Mouse (Mus musculus): ENCODE measurements around the gene Tex35. TPM values are rescaled to one million over a fixed set of nuclear protein-coding genes. Genes with fewer than 3 reads are reported as not detected.

The Tex35 gene
- polyA plus RNA-seq, 1 experiment, result not detected

- Histone ChIP-seq H3K4me3 (replicated peaks) (no peak overlapping the region), H3K36me3 (ENCODE audit: control insufficient read depth) (no peaks in the 10 kb centered on the region), H3K9me3 (ENCODE audit: control insufficient read depth, low read length) (no peaks in the 10 kb centered on the region), H3K4me1 (ENCODE audit: control insufficient read depth) (peaks cover 14% of the 10 kb centered on the region), H3K27me3 (ENCODE audit: control insufficient read depth) (no peaks in the 10 kb centered on the region)
- TF ChIP-seq TAL1 (IDR thresholded peaks at IDR 0.05; ENCODE audit: low read length) (no peak), GATA1 (IDR thresholded peaks at IDR 0.05; ENCODE audit: low read length) (no peak)
Measured at GRCm38 (mm10) chr1:157076257-157076656, 32.2 kb downstream of the Tex35 start.

- no peaks in the 10 kb centered on the region for H3K9me3 ChIP-seq (ENCODE audit: control insufficient read depth, low read length)
- H3K36me3 ChIP-seq (ENCODE audit: control insufficient read depth), result no peaks in the 10 kb centered on the region
- H3K4me3 ChIP-seq (replicated peaks), result no peak overlapping the region
- no peaks in the 10 kb centered on the region for H3K27me3 ChIP-seq (ENCODE audit: control insufficient read depth)
- peaks cover 14% of the 10 kb centered on the region for H3K4me1 ChIP-seq (ENCODE audit: control insufficient read depth)
- TF ChIP-seq GATA1 (IDR thresholded peaks at IDR 0.05; ENCODE audit: low read length), result no peak
- no peak for TF ChIP-seq TAL1 (IDR thresholded peaks at IDR 0.05; ENCODE audit: low read length)
Measured at GRCm38 (mm10) chr1:157074937-157075336, 33.5 kb downstream of the Tex35 start.

DNA sequence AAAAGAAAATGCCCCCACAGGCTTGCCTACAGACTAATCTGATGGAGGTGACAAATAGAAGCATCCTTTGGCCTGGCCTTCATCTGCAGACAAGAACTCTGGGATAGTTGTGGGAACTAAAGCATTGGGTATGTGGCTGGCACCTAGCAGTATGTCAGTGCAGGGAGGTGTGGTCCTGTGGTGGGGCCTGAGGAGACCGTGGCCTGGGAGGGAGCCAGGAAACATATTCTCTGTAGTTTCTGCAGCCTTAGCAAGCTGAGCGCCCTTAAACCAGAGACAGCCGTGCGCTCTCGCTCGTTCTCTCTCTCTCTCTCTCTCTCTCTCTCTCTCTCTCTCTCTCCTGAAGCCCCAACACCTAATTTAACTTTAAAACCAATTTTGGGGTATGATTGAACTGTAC lies 34.1 kb downstream of the Tex35 start:
- no peaks in the 10 kb centered on the region for H3K27me3 ChIP-seq (ENCODE audit: control insufficient read depth)
- H3K4me1 ChIP-seq (ENCODE audit: control insufficient read depth), result peaks cover 14% of the 10 kb centered on the region
- TF ChIP-seq TAL1 (IDR thresholded peaks at IDR 0.05; ENCODE audit: low read length), result no peak
- no peak for TF ChIP-seq GATA1 (IDR thresholded peaks at IDR 0.05; ENCODE audit: low read length)
- no peaks in the 10 kb centered on the region for H3K9me3 ChIP-seq (ENCODE audit: control insufficient read depth, low read length)
- H3K4me3 ChIP-seq (replicated peaks), result no peak overlapping the region
- no peaks in the 10 kb centered on the region for H3K36me3 ChIP-seq (ENCODE audit: control insufficient read depth)

DNA sequence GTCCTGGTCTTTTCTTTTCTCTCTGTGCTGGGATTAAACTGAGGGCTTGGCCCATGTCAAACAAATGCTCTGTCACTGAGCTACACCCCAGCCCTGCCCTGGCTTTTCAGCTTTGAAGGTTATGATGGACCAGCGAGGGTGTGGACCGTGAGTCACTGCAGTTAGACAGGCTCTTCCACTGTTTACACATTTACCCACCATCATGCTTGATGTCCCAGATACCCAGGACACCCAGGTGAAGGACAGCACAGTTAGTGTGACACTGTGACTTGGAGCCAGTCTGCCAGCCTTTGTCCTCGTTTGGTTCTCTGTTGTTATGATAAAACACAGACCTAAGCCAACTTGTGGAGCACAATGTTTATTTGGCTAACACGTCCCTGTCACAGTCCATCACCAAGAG lies 34.9 kb downstream of the Tex35 start:
- H3K4me1 ChIP-seq (ENCODE audit: control insufficient read depth), result peaks cover 14% of the 10 kb centered on the region
- TF ChIP-seq GATA1 (IDR thresholded peaks at IDR 0.05; ENCODE audit: low read length) (no peak), TAL1 (IDR thresholded peaks at IDR 0.05; ENCODE audit: low read length) (no peak)
- no peaks in the 10 kb centered on the region for H3K36me3 ChIP-seq (ENCODE audit: control insufficient read depth)

DNA sequence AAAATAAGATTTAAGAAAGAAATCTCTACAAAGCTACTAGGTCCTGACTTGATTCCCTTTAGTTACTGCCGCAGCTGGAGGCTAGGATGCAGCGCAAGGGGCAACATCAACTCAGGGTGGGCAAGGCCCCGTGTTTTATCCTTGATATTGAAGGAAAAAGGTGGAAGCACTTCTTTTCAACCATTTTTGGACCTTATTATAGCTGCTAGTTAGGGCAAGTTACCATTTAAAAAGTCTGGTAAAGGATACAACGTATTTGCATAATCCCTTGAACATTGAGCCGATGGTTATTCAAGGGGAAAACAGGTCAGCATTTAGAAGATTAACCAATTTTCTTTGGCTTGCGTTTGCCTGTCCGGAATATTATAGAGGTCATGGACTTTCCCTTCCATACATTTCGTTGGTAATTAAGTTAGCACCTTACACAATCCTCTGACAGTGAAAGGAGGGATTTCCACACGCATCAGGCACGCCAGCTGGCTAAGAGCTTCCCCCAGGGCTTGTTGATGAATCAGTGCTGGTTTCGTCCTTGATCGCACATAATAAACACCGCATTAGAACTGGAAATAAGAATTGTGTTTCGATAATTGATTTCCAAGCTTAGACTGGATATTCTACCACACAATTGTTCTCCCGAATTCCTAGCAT lies 39.2 kb downstream of the Tex35 start:
- Histone ChIP-seq H3K27me3 (ENCODE audit: control insufficient read depth) (no peaks in the 10 kb centered on the region), H3K4me1 (ENCODE audit: control insufficient read depth) (no peaks in the 10 kb centered on the region), H3K36me3 (ENCODE audit: control insufficient read depth) (no peaks in the 10 kb centered on the region), H3K9me3 (ENCODE audit: control insufficient read depth, low read length) (no peaks in the 10 kb centered on the region), H3K4me3 (replicated peaks) (no peak overlapping the region)
- TF ChIP-seq GATA1 (IDR thresholded peaks at IDR 0.05; ENCODE audit: low read length) (no peak), TAL1 (IDR thresholded peaks at IDR 0.05; ENCODE audit: low read length) (no peak)

More for the DNA sequence above, 34.9 kb downstream of the Tex35 start:
- Histone ChIP-seq H3K9me3 (ENCODE audit: control insufficient read depth, low read length) (no peaks in the 10 kb centered on the region), H3K27me3 (ENCODE audit: control insufficient read depth) (no peaks in the 10 kb centered on the region), H3K4me3 (replicated peaks) (no peak overlapping the region)

GRCm38 (mm10) chr1:157068316-157068715 lies 40.2 kb downstream of the Tex35 start:
- no peaks in the 10 kb centered on the region for H3K27me3 ChIP-seq (ENCODE audit: control insufficient read depth)
- TF ChIP-seq TAL1 (IDR thresholded peaks at IDR 0.05; ENCODE audit: low read length) (no peak), GATA1 (IDR thresholded peaks at IDR 0.05; ENCODE audit: low read length) (no peak)
- H3K4me3 ChIP-seq (replicated peaks), result no peak overlapping the region
- H3K9me3 ChIP-seq (ENCODE audit: control insufficient read depth, low read length), result no peaks in the 10 kb centered on the region
- no peaks in the 10 kb centered on the region for H3K4me1 ChIP-seq (ENCODE audit: control insufficient read depth)
- H3K36me3 ChIP-seq (ENCODE audit: control insufficient read depth), result no peaks in the 10 kb centered on the region

GRCm38 (mm10) chr1:157065819-157066730 lies 42.4 kb downstream of the Tex35 start:
- TF ChIP-seq TAL1 (IDR thresholded peaks at IDR 0.05; ENCODE audit: low read length) (no peak), GATA1 (IDR thresholded peaks at IDR 0.05; ENCODE audit: low read length) (no peak)
- Histone ChIP-seq H3K36me3 (ENCODE audit: control insufficient read depth) (no peaks in the 10 kb centered on the region), H3K4me3 (replicated peaks) (no peak overlapping the region), H3K9me3 (ENCODE audit: control insufficient read depth, low read length) (no peaks in the 10 kb centered on the region), H3K4me1 (ENCODE audit: control insufficient read depth) (no peaks in the 10 kb centered on the region; the same call in 1 of the 2 replicates), H3K27me3 (ENCODE audit: control insufficient read depth) (no peaks in the 10 kb centered on the region)

DNA sequence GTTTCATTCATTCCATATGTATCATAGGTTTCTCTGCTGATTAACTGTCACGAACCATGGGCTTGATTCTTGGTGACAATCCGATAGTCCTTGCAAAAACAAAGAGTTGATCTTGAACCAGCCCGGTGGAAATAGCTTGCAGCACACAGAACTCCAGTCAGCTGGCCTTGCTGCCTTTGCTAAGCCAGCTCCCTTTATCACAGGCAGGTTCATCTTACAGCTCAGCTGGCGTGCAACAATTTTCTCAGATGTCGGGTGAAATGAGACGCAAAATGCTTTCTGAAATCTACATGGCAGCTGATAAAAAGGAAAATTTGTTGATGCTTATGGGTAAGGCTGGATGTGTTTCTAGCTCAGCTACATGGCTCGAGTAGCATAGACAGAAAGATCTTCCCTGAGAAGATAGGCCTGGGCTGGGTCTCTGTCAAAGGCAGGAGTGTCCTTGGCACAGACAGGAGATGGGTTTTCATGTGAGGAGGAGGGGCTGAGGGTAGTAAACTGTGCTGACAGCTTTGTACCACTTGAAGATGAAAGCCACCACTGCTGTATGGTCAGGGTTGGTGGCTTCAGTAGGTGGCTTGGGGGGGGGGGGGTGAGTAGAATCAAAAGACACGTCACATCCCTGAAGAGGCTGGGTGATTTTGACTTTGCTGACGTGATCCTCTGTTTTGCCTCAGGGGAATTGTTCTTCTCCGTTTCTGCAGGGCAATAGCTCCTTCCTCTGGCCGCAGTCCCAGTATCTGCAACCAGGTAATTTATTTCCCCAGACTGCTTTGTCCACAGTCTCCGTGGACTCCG lies 45.0 kb downstream of the Tex35 start:
- no peaks in the 10 kb centered on the region for H3K27me3 ChIP-seq (ENCODE audit: control insufficient read depth)
- no peak overlapping the region for H3K4me3 ChIP-seq (replicated peaks)
- H3K9me3 ChIP-seq (ENCODE audit: control insufficient read depth, low read length), result no peaks in the 10 kb centered on the region
- TF ChIP-seq TAL1 (IDR thresholded peaks at IDR 0.05; ENCODE audit: low read length) (no peak), GATA1 (IDR thresholded peaks at IDR 0.05; ENCODE audit: low read length) (no peak)
- no peaks in the 10 kb centered on the region; the same call in none of the 2 replicates for H3K4me1 ChIP-seq (ENCODE audit: control insufficient read depth)
- no peaks in the 10 kb centered on the region for H3K36me3 ChIP-seq (ENCODE audit: control insufficient read depth)

Measured in erythroblast, embryonic 14.5 days (primary cell).